Mouse (Mus musculus) brain, adult 10 weeks (tissue): Measurements from ENCODE around the gene Dhx29. TPM values are rescaled to one million over a fixed set of nuclear protein-coding genes. Genes with fewer than 3 reads are reported as not detected.

ENCODE experiments used
- polyA plus RNA-seq: library from polyadenylated mRNA; stranded (reverse); fragments of 350-450 nt; fragmentation: Illumina TruSeq; extraction: RNeasy Lipid Tissue Mini Kit (QIAGEN cat#74804); gene quantifications from one replicate; pipeline ENCODE4 v1.2.3, GENCODE M21; 2015; ENCODE audit warnings: low read depth, low replicate concordance

The Dhx29 gene
- 13.3 TPM for polyA plus RNA-seq

GRCm38 (mm10) chr13:112927287-112928001 lies at the start of gene Dhx29, which contains the start of gene Mtrex:
TSS of gene Dhx29 (plus strand) at chr13:112927454.
TSS of gene Mtrex (minus strand) at chr13:112927398.

GRCm38 (mm10) chr13:112987532-112987943 lies 60.3 kb downstream of the Dhx29 start, which contains the start of gene Ccno:
TSS of gene Ccno (plus strand) at chr13:112987802.

GRCm38 (mm10) chr13:112993531-112994152 lies 66.4 kb downstream of the Dhx29 start, which contains the start of gene Mcidas:
TSS of gene Mcidas (plus strand) at chr13:112993845.

Other genes with a start within 250 kb of the Dhx29 start
- 39.2 TPM for gene Plpp1, start 126.7 kb upstream of the Dhx29 start, polyA plus RNA-seq
- gene Mtrex, start 56 bp upstream of the Dhx29 start, polyA plus RNA-seq, result 46.8 TPM
- 1.7 TPM for gene Ccno, start 60.3 kb downstream of the Dhx29 start, polyA plus RNA-seq
- gene Mcidas, start 66.4 kb downstream of the Dhx29 start, polyA plus RNA-seq, result 0.24 TPM
- gene Cdc20b, start 107.7 kb downstream of the Dhx29 start, polyA plus RNA-seq, result not detected
- 12.7 TPM for gene Gpx8, start 119.0 kb downstream of the Dhx29 start, polyA plus RNA-seq
- not detected for gene Gzma, start 173.5 kb downstream of the Dhx29 start, polyA plus RNA-seq